Mouse (Mus musculus) kidney, postnatal 14 days (tissue): ENCODE measurements around the gene Cog8.
"Not testable (repeated sequence)": the region's sequence is repeated elsewhere in the genome, so short reads cannot be mapped to it uniquely, and the experiment has no call there.

ENCODE experiments used
- DNase-seq: peaks from one replicate; pipeline ENCODE4 v3.0.0; 2022; ENCODE audit warnings: mixed read lengths

Gene Cog8

GRCm38 (mm10) chr8:107040632-107041031 lies 15.9 kb downstream of the Cog8 start:
- no peak for DNase-seq

GRCm38 (mm10) chr8:107036626-107037025 lies 19.9 kb downstream of the Cog8 start:
- DNase-seq = peak; percentile 34

GRCm38 (mm10) chr8:107035641-107036040 lies 20.8 kb downstream of the Cog8 start:
- DNase-seq = no peak

- DNase-seq = not testable (repeated sequence)
These were observed 22.9 kb downstream of the Cog8 start for GRCm38 (mm10) chr8:107033609-107034008.

GRCm38 (mm10) chr8:107031577-107032090 lies 24.9 kb downstream of the Cog8 start:
- DNase-seq = no peak

- DNase-seq = peak; percentile 98
These were observed 25.6 kb downstream of the Cog8 start, which contains the start of gene Vps4a for GRCm38 (mm10) chr8:107030650-107031576. Vps4a (plus strand) TSS chr8:107031222.

GRCm38 (mm10) chr8:107030058-107030457 lies 26.4 kb downstream of the Cog8 start:
- no peak for DNase-seq

- no peak for DNase-seq
These were observed 27.2 kb downstream of the Cog8 start for GRCm38 (mm10) chr8:107029310-107029709.

- DNase-seq = no peak
These were observed 33.0 kb downstream of the Cog8 start for GRCm38 (mm10) chr8:107023479-107023878.

- DNase-seq = no peak
These were observed 41.6 kb downstream of the Cog8 start for GRCm38 (mm10) chr8:107014915-107015314.

GRCm38 (mm10) chr8:107012666-107013065 lies 43.8 kb downstream of the Cog8 start:
- DNase-seq = no peak

- DNase-seq = no peak
These were observed 48.7 kb downstream of the Cog8 start for GRCm38 (mm10) chr8:107007795-107008194.

GRCm38 (mm10) chr8:107002532-107002931 lies 54.0 kb downstream of the Cog8 start:
- peak; percentile 90 for DNase-seq

- DNase-seq = peak; percentile 38
These were observed 57.4 kb downstream of the Cog8 start for GRCm38 (mm10) chr8:106999068-106999467.

GRCm38 (mm10) chr8:106997416-106997815 lies 59.1 kb downstream of the Cog8 start:
- DNase-seq = no peak

- DNase-seq = not testable (repeated sequence)
These were observed 60.1 kb downstream of the Cog8 start for GRCm38 (mm10) chr8:106996339-106996738.
